Mouse (Mus musculus): ENCODE measurements around the gene Pars2.

DNA sequence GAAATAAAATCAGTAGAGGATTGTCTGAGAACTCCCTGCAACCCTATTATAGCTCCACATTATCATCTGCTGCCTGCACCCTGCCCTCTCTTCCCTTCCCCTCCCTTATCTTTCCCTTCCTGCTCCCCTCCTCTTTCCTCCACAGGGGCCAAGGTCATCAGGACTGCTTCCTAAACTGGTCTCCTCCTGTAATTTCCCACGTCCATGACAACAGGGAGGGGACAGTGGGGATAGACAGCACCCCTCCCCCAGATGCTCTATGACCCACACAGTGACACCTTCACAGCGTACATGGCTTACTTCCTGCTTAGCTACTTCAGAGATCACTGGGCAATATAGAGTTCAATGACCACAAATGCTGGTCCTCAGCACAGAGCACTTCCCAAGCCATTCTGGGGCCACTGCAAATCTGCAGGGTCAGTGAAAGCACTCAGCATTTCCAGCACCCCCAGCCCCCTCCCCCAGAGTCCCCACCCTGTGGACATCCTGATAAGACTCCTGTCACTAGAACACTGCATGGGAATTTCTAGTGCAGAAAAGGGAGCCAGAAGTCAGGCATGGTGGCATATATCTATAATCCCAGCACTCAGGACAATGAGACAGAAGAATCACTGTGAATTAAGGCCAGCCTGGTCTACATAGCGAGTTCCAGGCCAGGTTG is 37.9 kb downstream of the Pars2 start:
- TF ChIP-seq POLR2A (IDR thresholded peaks at IDR 0.05; ENCODE audit: low read depth, low read length): no peak
- TF ChIP-seq CTCF (conservative IDR thresholded peaks at IDR 0.05; ENCODE audit: insufficient read depth, insufficient read length, low read depth, low read length): no peak

Measured in kidney, adult 2 months (tissue).